Mouse (Mus musculus) Patski (cell line): Measurements from ENCODE around the gene Vmn1r151. TPM values are rescaled to one million over a fixed set of nuclear protein-coding genes. Genes with fewer than 3 reads are reported as not detected.
"Not testable (repeated sequence)": the region's sequence is repeated elsewhere in the genome, so short reads cannot be mapped to it uniquely, and the experiment has no call there.

Experiments used
- ATAC-seq: fragments of 100-300 bp; one replicate; pipeline ENCODE4 v1.8.0; 2021
- CTCF ChIA-PET: fragments of 350-600 bp; sonication (Branson Sonifier 250); formaldehyde crosslinking; loops from one replicate; lab custom pipeline; 2022; ENCODE audit warnings: inconsistent platforms; lab: Charles Lee
- POLR2A ChIA-PET: fragments of 350-600 bp; sonication (Branson Sonifier 250); formaldehyde crosslinking; loops from one replicate; lab custom pipeline; 2022; ENCODE audit warnings: antibody characterized with exemption, inconsistent platforms; lab: Charles Lee
- DNase-seq: peaks from one replicate; pipeline ENCODE4 v3.0.0-alpha.2; 2011; ENCODE audit warnings: low read depth, low spot score
- H3K27me3 ChIP-seq: fragments of 371-371 bp; one replicate; pipeline ENCODE4 v1.5.1; 2021
- in situ Hi-C: fragments of 300-500 bp; cut with MboI; formaldehyde crosslinking; loops from 3 replicates; pipeline ENCODE4 v1.11.1; 2018; ENCODE audit warnings: low pct_unique_long_range_greater_than_20kb, mixed read lengths
- polyA plus RNA-seq: library from polyadenylated mRNA; unstranded; gene quantifications from one replicate; pipeline ENCODE4 v1.2.3, GENCODE M21; 2021

Vmn1r151 gene
- not detected for polyA plus RNA-seq

GRCm38 (mm10) chr7:22499578-22499977 is at the start of gene Vmn1r151:
Vmn1r151 (minus strand) TSS chr7:22499678.
- ATAC-seq, POLR2A ChIA-PET: not testable (repeated sequence)

GRCm38 (mm10) chr7:22534787-22535186 is 35.3 kb upstream of the Vmn1r151 start, which contains the start of gene Gm8677:
Gm8677 (minus strand) TSS chr7:22534887.
- DNase-seq, H3K27me3 ChIP-seq, ATAC-seq, in situ Hi-C loops, POLR2A ChIA-PET, CTCF ChIA-PET: not testable (repeated sequence)

More at GRCm38 (mm10) chr7:22499578-22499977, at the start of gene Vmn1r151:
- in situ Hi-C loops, CTCF ChIA-PET, H3K27me3 ChIP-seq, DNase-seq: not testable (repeated sequence)

GRCm38 (mm10) chr7:22522667-22523066 is 23.2 kb upstream of the Vmn1r151 start, which contains the start of gene Vmn1r152:
Vmn1r152 (plus strand) TSS chr7:22522967.
- POLR2A ChIA-PET, CTCF ChIA-PET, ATAC-seq: not testable (repeated sequence)

GRCm38 (mm10) chr7:22463975-22464374 is 35.5 kb downstream of the Vmn1r151 start, which contains the start of gene Gm10665:
Gm10665 (minus strand) TSS chr7:22464075.
- CTCF ChIA-PET, POLR2A ChIA-PET, ATAC-seq, H3K27me3 ChIP-seq, DNase-seq, in situ Hi-C loops: not testable (repeated sequence)

More at GRCm38 (mm10) chr7:22522667-22523066, 23.2 kb upstream of the Vmn1r151 start, which contains the start of gene Vmn1r152:
- DNase-seq, H3K27me3 ChIP-seq, in situ Hi-C loops: not testable (repeated sequence)

Other genes starting within 250 kb of the Vmn1r151 start
- gene Gm4187, start 170.0 kb downstream of the Vmn1r151 start, polyA plus RNA-seq, result not detected
- not detected for gene Gm8660, start 128.6 kb downstream of the Vmn1r151 start, polyA plus RNA-seq
- not detected for gene Vmn1r148, start 86.1 kb downstream of the Vmn1r151 start, polyA plus RNA-seq
- not detected for gene Vmn1r149, start 61.4 kb downstream of the Vmn1r151 start, polyA plus RNA-seq
- not detected for gene Gm10665, start 35.6 kb downstream of the Vmn1r151 start, polyA plus RNA-seq
- not detected for gene Vmn1r152, start 23.3 kb upstream of the Vmn1r151 start, polyA plus RNA-seq
- gene Gm8677, start 35.2 kb upstream of the Vmn1r151 start, polyA plus RNA-seq, result not detected
- gene Gm4201, start 65.7 kb upstream of the Vmn1r151 start, polyA plus RNA-seq, result not detected
- gene Gm4565, start 88.4 kb upstream of the Vmn1r151 start, polyA plus RNA-seq, result not detected
- not detected for gene Vmn1r155, start 158.3 kb upstream of the Vmn1r151 start, polyA plus RNA-seq
- not detected for gene Gm8693, start 192.6 kb upstream of the Vmn1r151 start, polyA plus RNA-seq
- gene Gm4567, start 220.0 kb upstream of the Vmn1r151 start, polyA plus RNA-seq, result not detected